Mouse (Mus musculus): ENCODE measurements around the gene Prdx5. TPM values are rescaled to one million over a fixed set of nuclear protein-coding genes. Genes with fewer than 3 reads are reported as not detected.

Gene Prdx5
- polyA plus RNA-seq, 1 experiment from 2014 or later = 191 TPM

- H3K36me3 ChIP-seq = no peaks in the 10 kb centered on the region
- H3K27ac ChIP-seq (replicated peaks) = no peak overlapping the region
- H3K27me3 ChIP-seq = peaks cover 9% of the 10 kb centered on the region; the same call in 1 of the 2 replicates
- 82% methylated on average over 6 of the region's 6 CpGs for WGBS
- H3K9me3 ChIP-seq = no peaks in the 10 kb centered on the region
- no peak for ATAC-seq (ENCODE audit: low FRiP score, low read depth)
- peaks cover 11% of the 10 kb centered on the region for H3K4me1 ChIP-seq
- no peak overlapping the region for H3K4me3 ChIP-seq
- no peak overlapping the region for H3K4me2 ChIP-seq (replicated peaks)
- H3K9ac ChIP-seq (replicated peaks) = no peak overlapping the region
Observed at GRCm38 (mm10) chr19:6860706-6861105, 49.2 kb downstream of the Prdx5 start.

DNA sequence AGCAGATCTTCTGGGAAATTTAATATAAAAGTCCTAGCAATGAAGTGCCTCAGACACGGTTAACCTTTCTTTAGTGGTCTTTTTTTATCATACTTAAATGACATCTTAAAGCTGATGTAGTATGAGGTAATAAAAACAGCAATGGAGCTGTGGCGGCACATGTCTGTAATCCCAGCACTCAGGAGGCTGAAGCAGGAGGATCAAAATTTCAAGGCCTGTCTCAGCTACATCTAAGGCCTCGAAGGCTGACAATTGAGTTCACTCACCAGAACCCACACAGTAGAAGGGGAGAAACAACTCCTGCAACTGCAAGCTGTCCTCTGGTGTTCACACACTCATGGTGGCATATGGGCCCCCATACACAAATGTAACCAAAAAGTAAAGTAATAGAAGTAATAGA lies 49.9 kb downstream of the Prdx5 start:
- Histone ChIP-seq H3K4me2 (replicated peaks) (no peak overlapping the region), H3K9ac (replicated peaks) (no peak overlapping the region), H3K27ac (replicated peaks) (no peak overlapping the region), H3K9me3 (no peaks in the 10 kb centered on the region), H3K36me3 (no peaks in the 10 kb centered on the region), H3K27me3 (peaks cover 16% of the 10 kb centered on the region; the same call in 1 of the 2 replicates), H3K4me3 (no peak overlapping the region), H3K4me1 (peaks cover 18% of the 10 kb centered on the region)
- ATAC-seq (ENCODE audit: low FRiP score, low read depth) = no peak
- WGBS = 86% methylated on average over 3 of the region's 3 CpGs

DNA sequence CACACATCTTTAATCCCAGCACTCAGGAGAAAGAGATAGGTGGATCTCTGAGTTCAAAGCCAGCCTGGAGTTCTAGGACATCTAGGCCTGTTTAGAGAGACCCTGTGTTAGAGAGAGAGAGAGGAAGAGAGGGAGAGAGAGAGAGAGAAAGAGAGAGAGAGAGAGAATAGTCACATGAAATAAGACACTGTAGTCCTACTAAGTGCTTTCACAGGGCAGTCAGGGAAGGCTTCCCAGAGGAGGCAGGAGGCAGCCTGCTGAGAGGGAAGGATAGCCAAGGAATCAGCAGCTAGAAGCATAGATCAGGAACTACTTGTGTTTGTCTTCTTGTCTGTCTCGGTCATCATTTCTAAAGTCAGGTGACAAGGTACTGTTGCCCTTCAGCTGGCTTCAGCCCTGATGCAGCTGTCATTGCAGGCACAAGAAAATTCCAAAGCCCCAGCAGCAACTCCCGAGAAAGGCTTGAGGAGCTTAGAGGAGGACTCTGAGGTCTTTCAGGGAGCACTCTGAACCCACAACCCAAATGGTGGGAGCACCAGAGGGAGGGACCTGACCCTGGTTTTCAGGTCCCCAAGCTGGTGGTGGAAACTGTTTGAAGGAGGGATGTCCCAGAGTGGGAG lies 50.8 kb downstream of the Prdx5 start:
- 69% methylated on average over 2 of the region's 2 CpGs for WGBS
- ATAC-seq (ENCODE audit: low FRiP score, low read depth) = no peak
- H3K9me3 ChIP-seq = no peaks in the 10 kb centered on the region

DNA sequence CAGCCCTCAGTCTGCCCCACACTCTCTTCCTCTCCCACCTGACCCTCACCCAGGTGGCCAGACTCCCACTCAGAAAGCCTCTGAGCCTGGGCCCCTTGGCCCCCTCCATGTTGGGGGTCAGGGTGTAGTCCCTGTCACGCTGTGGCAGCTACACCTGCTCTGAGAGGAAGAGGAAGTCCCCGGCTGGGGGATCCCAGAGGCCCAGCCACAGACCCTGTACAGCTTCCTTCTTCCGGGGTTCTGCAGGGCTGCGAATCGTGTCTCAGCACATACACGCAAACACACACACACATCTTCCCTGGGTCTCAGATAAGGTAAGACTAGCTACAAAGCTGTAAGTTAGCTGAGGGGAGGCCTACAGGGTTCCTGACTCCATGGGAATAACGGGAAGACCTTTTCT lies 51.9 kb downstream of the Prdx5 start, which contains the start of gene Ccdc88b:
Gene Ccdc88b (minus strand): TSS at position 181 of the 400 bp plus-strand sequence.
- Histone ChIP-seq H3K9me3 (no peaks in the 10 kb centered on the region), H3K36me3 (no peaks in the 10 kb centered on the region), H3K4me1 (peaks cover 23% of the 10 kb centered on the region), H3K9ac (replicated peaks) (no peak within 1 kb of the TSS), H3K27me3 (peaks cover 29% of the 10 kb centered on the region), H3K4me2 (replicated peaks) (no peak within 1 kb of the TSS), H3K27ac (replicated peaks) (no peak within 1 kb of the TSS), H3K4me3 (no peak within 1 kb of the TSS)
- ATAC-seq (ENCODE audit: low FRiP score, low read depth) = no peak
- whole genome bisulfite sequencing = 74% methylated on average over 7 of the region's 7 CpGs

More for the DNA sequence above, 50.8 kb downstream of the Prdx5 start:
- Histone ChIP-seq H3K27ac (replicated peaks) (no peak overlapping the region), H3K27me3 (peaks cover 23% of the 10 kb centered on the region), H3K36me3 (no peaks in the 10 kb centered on the region), H3K4me3 (no peak overlapping the region), H3K4me1 (peaks cover 23% of the 10 kb centered on the region), H3K4me2 (replicated peaks) (no peak overlapping the region), H3K9ac (replicated peaks) (no peak overlapping the region)

DNA sequence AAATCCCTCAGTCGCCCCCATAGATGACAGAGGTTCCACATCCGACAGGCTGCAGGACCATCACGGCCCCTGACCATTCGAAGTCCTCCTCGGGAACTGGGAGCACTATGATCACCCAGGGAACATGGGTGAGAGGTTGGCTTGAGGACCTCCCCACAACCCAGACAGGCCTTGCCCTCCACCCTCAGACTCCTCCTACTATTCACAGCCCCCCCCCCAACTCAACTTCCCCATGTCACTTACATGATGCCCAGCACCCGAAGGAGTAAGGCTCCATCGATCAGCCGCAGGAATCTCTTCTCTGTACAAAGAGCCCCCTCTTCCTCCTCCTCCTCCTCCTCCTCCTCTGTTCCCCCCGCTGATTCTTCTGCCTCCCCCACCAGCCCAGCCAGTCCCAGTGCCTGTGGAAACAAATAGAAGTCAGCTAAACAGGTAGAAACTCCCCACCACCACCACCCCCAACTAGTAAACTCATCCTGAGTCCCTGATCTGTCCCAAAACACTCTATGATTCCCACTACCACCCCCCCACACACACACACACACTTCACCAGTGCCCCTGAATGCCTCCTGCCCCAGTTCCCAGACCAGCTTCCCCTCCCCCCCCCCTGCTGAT lies 52.4 kb downstream of the Prdx5 start:
- peaks cover 34% of the 10 kb centered on the region for H3K27me3 ChIP-seq
- no peak overlapping the region for H3K9ac ChIP-seq (replicated peaks)
- no peak overlapping the region for H3K27ac ChIP-seq (replicated peaks)
- H3K9me3 ChIP-seq = no peaks in the 10 kb centered on the region
- no peak overlapping the region for H3K4me2 ChIP-seq (replicated peaks)
- no peak overlapping the region for H3K4me3 ChIP-seq
- no peak for ATAC-seq (ENCODE audit: low FRiP score, low read depth)
- H3K4me1 ChIP-seq = peaks cover 23% of the 10 kb centered on the region
- no peaks in the 10 kb centered on the region for H3K36me3 ChIP-seq
- 75% methylated on average over 9 of the region's 9 CpGs for WGBS

DNA sequence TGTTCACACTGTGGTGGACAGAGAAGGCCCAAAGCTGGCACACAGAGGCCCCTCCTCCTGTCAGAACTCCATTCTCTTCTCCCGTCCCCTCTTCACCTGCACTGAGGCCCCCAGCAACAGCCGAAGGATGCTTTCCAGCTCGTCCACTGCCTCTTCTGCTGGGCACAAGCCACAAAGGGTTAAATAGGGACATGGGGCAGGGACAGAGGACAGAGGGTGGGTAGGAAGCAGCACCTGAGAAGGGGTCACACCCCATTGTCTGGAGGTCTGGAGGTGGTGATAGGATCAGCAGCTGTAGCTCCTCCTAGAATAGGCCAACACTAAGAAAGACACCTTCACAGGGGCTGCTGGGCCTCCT lies 52.9 kb downstream of the Prdx5 start:
- Histone ChIP-seq H3K9ac (replicated peaks) (no peak overlapping the region), H3K9me3 (no peaks in the 10 kb centered on the region), H3K4me1 (peaks cover 23% of the 10 kb centered on the region), H3K27ac (replicated peaks) (no peak overlapping the region), H3K36me3 (no peaks in the 10 kb centered on the region), H3K4me3 (no peak overlapping the region), H3K27me3 (peaks cover 34% of the 10 kb centered on the region), H3K4me2 (replicated peaks) (no peak overlapping the region)
- WGBS = 54% methylated on average over 3 of the region's 3 CpGs
- no peak for ATAC-seq (ENCODE audit: low FRiP score, low read depth)

Small RNA genes within 50 kb of the gene (microRNA-seq; reads per million reads assigned to microRNA genes)
- 1.9 reads per million for gene Mir6990

Other genes with a start within 250 kb of the Prdx5 start
- 7.9 and 10.8 TPM in 2 replicates for gene Rps6ka4, start 69.5 kb downstream of the Prdx5 start, polyA plus RNA-seq (2016; fragmentation: Nextera tagmentation; extraction: Ambion mirVana)
- 0.69 and 1.1 TPM in 2 replicates for gene Ccdc88b, start 51.9 kb downstream of the Prdx5 start, polyA plus RNA-seq (2016; fragmentation: Nextera tagmentation; extraction: Ambion mirVana)
- 129 and 139 TPM in 2 replicates for gene Trmt112, start 408 bp downstream of the Prdx5 start, polyA plus RNA-seq (2016; fragmentation: Nextera tagmentation; extraction: Ambion mirVana)
- 13.9 and 14.3 TPM in 2 replicates for gene Esrra, start 11.7 kb upstream of the Prdx5 start, polyA plus RNA-seq (2016; fragmentation: Nextera tagmentation; extraction: Ambion mirVana)
- gene Catsperz, start 15.3 kb upstream of the Prdx5 start, polyA plus RNA-seq (2016; fragmentation: Nextera tagmentation; extraction: Ambion mirVana) = 0.68 and 0.97 TPM in 2 replicates
- 0.19 and 0.52 TPM in 2 replicates for gene Kcnk4, start 24.4 kb upstream of the Prdx5 start, polyA plus RNA-seq (2016; fragmentation: Nextera tagmentation; extraction: Ambion mirVana)
- gene Bad, start 31.8 kb upstream of the Prdx5 start, polyA plus RNA-seq (2016; fragmentation: Nextera tagmentation; extraction: Ambion mirVana) = 67.6 and 69.0 TPM in 2 replicates
- 37.7 and 38.3 TPM in 2 replicates for gene Gpr137, start 32.4 kb upstream of the Prdx5 start, polyA plus RNA-seq (2016; fragmentation: Nextera tagmentation; extraction: Ambion mirVana)
- 265 and 314 TPM in 2 replicates for gene Ppp1r14b, start 64.9 kb upstream of the Prdx5 start, polyA plus RNA-seq (2016; fragmentation: Nextera tagmentation; extraction: Ambion mirVana)
- 21.6 and 22.5 TPM in 2 replicates for gene Plcb3, start 66.4 kb upstream of the Prdx5 start, polyA plus RNA-seq (2016; fragmentation: Nextera tagmentation; extraction: Ambion mirVana)
- gene Fkbp2, start 70.4 kb upstream of the Prdx5 start, polyA plus RNA-seq (2016; fragmentation: Nextera tagmentation; extraction: Ambion mirVana) = 80.3 and 83.9 TPM in 2 replicates
- gene Vegfb, start 77.5 kb upstream of the Prdx5 start, polyA plus RNA-seq (2016; fragmentation: Nextera tagmentation; extraction: Ambion mirVana) = 34.3 and 35.0 TPM in 2 replicates
- gene Dnajc4, start 82.5 kb upstream of the Prdx5 start, polyA plus RNA-seq (2016; fragmentation: Nextera tagmentation; extraction: Ambion mirVana) = 21.2 and 23.2 TPM in 2 replicates
- 18.7 and 19.0 TPM in 2 replicates for gene Nudt22, start 86.0 kb upstream of the Prdx5 start, polyA plus RNA-seq (2016; fragmentation: Nextera tagmentation; extraction: Ambion mirVana)
- 12.4 and 12.6 TPM in 2 replicates for gene Trpt1, start 86.0 kb upstream of the Prdx5 start, polyA plus RNA-seq (2016; fragmentation: Nextera tagmentation; extraction: Ambion mirVana)
- 6.5 and 8.2 TPM in 2 replicates for gene Fermt3, start 109.4 kb upstream of the Prdx5 start, polyA plus RNA-seq (2016; fragmentation: Nextera tagmentation; extraction: Ambion mirVana)
- 315 and 316 TPM in 2 replicates for gene Stip1, start 129.9 kb upstream of the Prdx5 start, polyA plus RNA-seq (2016; fragmentation: Nextera tagmentation; extraction: Ambion mirVana)
- gene Macrod1, start 146.7 kb upstream of the Prdx5 start, polyA plus RNA-seq (2016; fragmentation: Nextera tagmentation; extraction: Ambion mirVana) = 3.0 and 3.3 TPM in 2 replicates
- 8.0 and 8.2 TPM in 2 replicates for gene Flrt1, start 195.6 kb upstream of the Prdx5 start, polyA plus RNA-seq (2016; fragmentation: Nextera tagmentation; extraction: Ambion mirVana)